Mouse (Mus musculus): ENCODE results near the gene Olfr593. TPM values are rescaled to one million over a fixed set of nuclear protein-coding genes. Genes with fewer than 3 reads are reported as not detected.
"Not testable (repeated sequence)": the region's sequence is repeated elsewhere in the genome, so short reads cannot be mapped to it uniquely, and the experiment has no call there.

Olfr593 gene
- not detected in 2 replicates for polyA plus RNA-seq (2011; ENCODE audit: insufficient read length, low read depth, missing spikeins)

DNA sequence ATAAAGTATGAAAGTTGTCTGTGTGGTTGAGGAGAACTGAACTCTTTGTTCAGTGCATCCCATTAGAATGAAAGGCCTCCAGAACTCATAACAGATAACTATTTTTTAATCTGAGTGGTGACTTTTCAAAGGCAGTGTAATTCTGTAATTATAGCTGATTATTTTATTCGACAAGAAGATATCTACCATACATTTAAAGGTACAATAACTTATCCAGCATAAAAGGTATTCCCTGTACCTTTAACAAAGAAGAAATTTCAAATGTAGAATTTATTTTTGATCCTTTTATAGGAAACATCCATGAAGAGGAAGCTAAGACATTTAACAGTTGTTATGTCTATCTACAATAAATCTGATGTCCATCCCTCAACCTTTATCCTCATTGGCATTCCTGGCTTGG is at the start of gene Olfr593:
Olfr593 (plus strand) TSS at position 301 of the 400 bp plus-strand sequence.
- H3K4me3 ChIP-seq (ENCODE audit: insufficient read depth, low read length) = no peak within 1 kb of the TSS
- TF ChIP-seq POLR2A (IDR thresholded peaks at IDR 0.05; ENCODE audit: low read depth, low read length) = no peak
- TF ChIP-seq CTCF (IDR thresholded peaks at IDR 0.05; ENCODE audit: borderline replicate concordance, insufficient read depth, low read length) = no peak
- H3K4me1 ChIP-seq (ENCODE audit: control insufficient read depth, insufficient read depth, low read length) = no peaks in the 10 kb centered on the region
- H3K27ac ChIP-seq (ENCODE audit: insufficient read depth, low read length) = no peak within 1 kb of the TSS

- Histone ChIP-seq H3K4me3 (ENCODE audit: insufficient read depth, low read length) (no peak overlapping the region), H3K4me1 (ENCODE audit: control insufficient read depth, insufficient read depth, low read length) (no peaks in the 10 kb centered on the region), H3K27ac (ENCODE audit: insufficient read depth, low read length) (no peak overlapping the region)
- TF ChIP-seq CTCF (IDR thresholded peaks at IDR 0.05; ENCODE audit: borderline replicate concordance, insufficient read depth, low read length) (no peak), POLR2A (IDR thresholded peaks at IDR 0.05; ENCODE audit: low read depth, low read length) (no peak)
These were observed 42.0 kb upstream of the Olfr593 start for GRCm38 (mm10) chr7:103169697-103170096.

GRCm38 (mm10) chr7:103178240-103178639 is 33.4 kb upstream of the Olfr593 start, which contains the start of gene Olfr591:
Olfr591 (minus strand) TSS chr7:103178340.
- TF ChIP-seq CTCF (IDR thresholded peaks at IDR 0.05; ENCODE audit: borderline replicate concordance, insufficient read depth, low read length) (no peak), POLR2A (IDR thresholded peaks at IDR 0.05; ENCODE audit: low read depth, low read length) (no peak)
- H3K4me3 ChIP-seq (ENCODE audit: insufficient read depth, low read length) = no peak within 1 kb of the TSS
- H3K4me1 ChIP-seq (ENCODE audit: control insufficient read depth, insufficient read depth, low read length) = no peaks in the 10 kb centered on the region
- H3K27ac ChIP-seq (ENCODE audit: insufficient read depth, low read length) = no peak within 1 kb of the TSS

- H3K4me3 ChIP-seq (ENCODE audit: insufficient read depth, low read length); H3K4me1 ChIP-seq (ENCODE audit: control insufficient read depth, insufficient read depth, low read length); H3K27ac ChIP-seq (ENCODE audit: insufficient read depth, low read length): not testable (repeated sequence)
These were observed 27.2 kb upstream of the Olfr593 start, which contains the start of gene Olfr592 for GRCm38 (mm10) chr7:103184503-103184902. Olfr592 (plus strand) TSS chr7:103184803.

DNA sequence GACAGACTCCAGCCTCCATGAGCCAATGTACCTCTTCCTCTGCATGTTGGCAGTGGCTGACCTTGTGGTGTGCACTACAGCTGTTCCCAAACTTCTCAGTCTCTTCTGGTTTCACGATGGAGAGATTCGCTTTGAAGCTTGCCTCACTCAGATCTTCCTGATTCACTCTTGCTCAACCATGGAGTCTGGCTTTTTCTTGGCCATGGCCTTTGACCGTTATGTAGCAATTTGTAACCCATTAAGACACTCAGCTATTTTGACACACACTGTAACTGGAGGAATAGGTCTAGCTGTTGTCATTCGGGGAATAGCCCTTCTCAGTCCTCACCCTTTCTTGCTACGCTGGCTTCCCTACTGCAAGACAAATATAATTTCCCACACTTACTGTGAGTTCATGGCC is 388 bp downstream of the Olfr593 start:
- not testable (repeated sequence) for H3K27ac ChIP-seq (ENCODE audit: insufficient read depth, low read length); H3K4me1 ChIP-seq (ENCODE audit: control insufficient read depth, insufficient read depth, low read length); H3K4me3 ChIP-seq (ENCODE audit: insufficient read depth, low read length)

DNA sequence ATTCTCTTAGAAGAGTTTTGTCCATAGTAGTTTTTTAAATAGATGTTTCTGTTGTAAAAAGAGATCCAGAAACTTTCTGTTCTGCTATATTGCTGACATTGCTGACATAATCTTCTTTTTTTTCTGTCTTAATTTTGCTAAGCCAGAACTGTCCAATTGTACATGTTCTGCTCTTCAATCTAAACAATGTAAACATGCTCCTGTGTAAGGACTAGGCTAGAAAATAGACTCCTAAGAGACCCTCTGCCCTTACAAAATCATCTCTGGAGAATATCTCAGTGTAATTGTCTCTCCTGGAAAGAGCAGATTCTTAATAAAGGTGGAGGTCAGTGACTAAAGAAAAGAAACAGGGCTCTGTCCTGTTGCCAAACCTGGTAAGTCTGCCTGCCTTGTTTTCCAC is 5.0 kb downstream of the Olfr593 start, which contains the start of gene Olfr594:
Olfr594 (plus strand) TSS at position 301 of the 400 bp plus-strand sequence.
- no peak within 1 kb of the TSS for H3K27ac ChIP-seq (ENCODE audit: insufficient read depth, low read length)
- no peaks in the 10 kb centered on the region for H3K4me1 ChIP-seq (ENCODE audit: control insufficient read depth, insufficient read depth, low read length)
- no peak within 1 kb of the TSS for H3K4me3 ChIP-seq (ENCODE audit: insufficient read depth, low read length)
- TF ChIP-seq CTCF (IDR thresholded peaks at IDR 0.05; ENCODE audit: borderline replicate concordance, insufficient read depth, low read length) = no peak
- TF ChIP-seq POLR2A (IDR thresholded peaks at IDR 0.05; ENCODE audit: low read depth, low read length) = no peak

DNA sequence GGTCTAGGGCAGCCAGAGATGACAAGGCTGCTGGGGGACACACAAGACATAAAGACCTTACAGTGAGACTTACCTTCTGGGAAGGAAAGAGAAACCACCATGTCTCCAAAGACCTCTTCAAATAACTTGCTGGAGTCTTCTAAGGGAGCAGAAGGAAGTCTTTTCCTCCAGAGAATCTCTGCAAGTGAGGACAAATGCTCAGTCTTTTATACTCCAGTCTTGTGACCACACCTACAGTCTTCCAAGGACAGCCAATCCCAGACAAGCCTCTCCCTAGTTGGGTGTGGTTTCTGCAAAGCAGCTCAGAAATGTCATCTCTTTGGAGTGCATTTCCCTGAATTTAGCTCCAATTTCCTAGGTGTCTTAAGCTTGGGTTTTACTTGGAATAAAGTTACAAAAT is 40.7 kb downstream of the Olfr593 start, which contains the start of gene Usp17ld:
Usp17ld (minus strand) TSS at position 101 of the 400 bp plus-strand sequence.
- H3K27ac ChIP-seq (ENCODE audit: insufficient read depth, low read length); H3K4me3 ChIP-seq (ENCODE audit: insufficient read depth, low read length): not testable (repeated sequence)

More for the DNA sequence above, 40.7 kb downstream of the Olfr593 start, which contains the start of gene Usp17ld:
- not testable (repeated sequence) for H3K4me1 ChIP-seq (ENCODE audit: control insufficient read depth, insufficient read depth, low read length)

Other genes starting within 250 kb of the Olfr593 start
- not detected in 2 replicates for gene Olfr576, start 249.2 kb upstream of the Olfr593 start, polyA plus RNA-seq (2011; ENCODE audit: insufficient read length, low read depth, missing spikeins)
- gene Olfr577, start 235.9 kb upstream of the Olfr593 start, polyA plus RNA-seq (2011; ENCODE audit: insufficient read length, low read depth, missing spikeins) = not detected in 2 replicates
- gene Olfr578, start 222.5 kb upstream of the Olfr593 start, polyA plus RNA-seq (2011; ENCODE audit: insufficient read length, low read depth, missing spikeins) = not detected in 2 replicates
- not detected in 2 replicates for gene Olfr582, start 173.8 kb upstream of the Olfr593 start, polyA plus RNA-seq (2011; ENCODE audit: insufficient read length, low read depth, missing spikeins)
- not detected in 2 replicates for gene Olfr583, start 160.6 kb upstream of the Olfr593 start, polyA plus RNA-seq (2011; ENCODE audit: insufficient read length, low read depth, missing spikeins)
- gene Olfr584, start 130.0 kb upstream of the Olfr593 start, polyA plus RNA-seq (2011; ENCODE audit: insufficient read length, low read depth, missing spikeins) = not detected in 2 replicates
- gene Olfr585, start 114.1 kb upstream of the Olfr593 start, polyA plus RNA-seq (2011; ENCODE audit: insufficient read length, low read depth, missing spikeins) = not detected in 2 replicates
- gene Olfr586, start 86.2 kb upstream of the Olfr593 start, polyA plus RNA-seq (2011; ENCODE audit: insufficient read length, low read depth, missing spikeins) = not detected in 2 replicates
- not detected in 2 replicates for gene Olfr588-ps1, start 71.0 kb upstream of the Olfr593 start, polyA plus RNA-seq (2011; ENCODE audit: insufficient read length, low read depth, missing spikeins)
- gene Olfr589, start 55.5 kb upstream of the Olfr593 start, polyA plus RNA-seq (2011; ENCODE audit: insufficient read length, low read depth, missing spikeins) = not detected in 2 replicates
- gene Olfr591, start 33.5 kb upstream of the Olfr593 start, polyA plus RNA-seq (2011; ENCODE audit: insufficient read length, low read depth, missing spikeins) = not detected in 2 replicates
- not detected in 2 replicates for gene Olfr592, start 27.1 kb upstream of the Olfr593 start, polyA plus RNA-seq (2011; ENCODE audit: insufficient read length, low read depth, missing spikeins)
- gene Olfr594, start 5.1 kb downstream of the Olfr593 start, polyA plus RNA-seq (2011; ENCODE audit: insufficient read length, low read depth, missing spikeins) = not detected in 2 replicates
- not detected in 2 replicates for gene Usp17ld, start 40.6 kb downstream of the Olfr593 start, polyA plus RNA-seq (2011; ENCODE audit: insufficient read length, low read depth, missing spikeins)
- not detected in 2 replicates for gene Olfr596, start 93.8 kb downstream of the Olfr593 start, polyA plus RNA-seq (2011; ENCODE audit: insufficient read length, low read depth, missing spikeins)
- gene Olfr597, start 104.5 kb downstream of the Olfr593 start, polyA plus RNA-seq (2011; ENCODE audit: insufficient read length, low read depth, missing spikeins) = not detected in 2 replicates
- gene Olfr598, start 111.7 kb downstream of the Olfr593 start, polyA plus RNA-seq (2011; ENCODE audit: insufficient read length, low read depth, missing spikeins) = not detected in 2 replicates
- not detected in 2 replicates for gene Olfr599, start 124.1 kb downstream of the Olfr593 start, polyA plus RNA-seq (2011; ENCODE audit: insufficient read length, low read depth, missing spikeins)
- gene Olfr600, start 137.8 kb downstream of the Olfr593 start, polyA plus RNA-seq (2011; ENCODE audit: insufficient read length, low read depth, missing spikeins) = not detected in 2 replicates
- not detected in 2 replicates for gene Olfr601, start 150.8 kb downstream of the Olfr593 start, polyA plus RNA-seq (2011; ENCODE audit: insufficient read length, low read depth, missing spikeins)
- gene Olfr603, start 174.3 kb downstream of the Olfr593 start, polyA plus RNA-seq (2011; ENCODE audit: insufficient read length, low read depth, missing spikeins) = not detected in 2 replicates
- not detected in 2 replicates for gene Usp17lc, start 203.2 kb downstream of the Olfr593 start, polyA plus RNA-seq (2011; ENCODE audit: insufficient read length, low read depth, missing spikeins)
- not detected in 2 replicates for gene Olfr605, start 233.6 kb downstream of the Olfr593 start, polyA plus RNA-seq (2011; ENCODE audit: insufficient read length, low read depth, missing spikeins)
- not detected in 2 replicates for gene Olfr606, start 237.2 kb downstream of the Olfr593 start, polyA plus RNA-seq (2011; ENCODE audit: insufficient read length, low read depth, missing spikeins)

All from embryonic fibroblast, embryonic 13.5 days (primary cell).